Mouse (Mus musculus) liver, adult 2 months (tissue): ENCODE measurements around the gene Klhl8. TPM values are rescaled to one million over a fixed set of nuclear protein-coding genes. Genes with fewer than 3 reads are reported as not detected.

Experiments used
- DNase-seq: peaks from one replicate; pipeline ENCODE4 v3.0.0-alpha.2; 2011; ENCODE audit warnings: low read depth, low spot score; ENCODE audit errors: extremely low read depth
- H3K27ac ChIP-seq: fragments of 200-500 bp; replicated peaks from 2 replicates; pipeline ENCODE4 v1.5.1; 2012; ENCODE audit warnings: low read depth, mild to moderate bottlenecking, control low read depth, inconsistent platforms, low read length; ENCODE audit not compliant: insufficient read depth
- H3K27me3 ChIP-seq: fragments of 200-500 bp; 2 replicates; pipeline ENCODE4 v1.6.1; 2012; ENCODE audit warnings: mild to moderate bottlenecking, moderate library complexity, low read length, inconsistent platforms; ENCODE audit not compliant: control insufficient read depth, insufficient read depth
- H3K36me3 ChIP-seq: fragments of 200-500 bp; 2 replicates; pipeline ENCODE4 v1.6.1; 2012; ENCODE audit warnings: low read length, inconsistent platforms; ENCODE audit not compliant: control insufficient read depth, insufficient read depth
- H3K4me1 ChIP-seq: fragments of 200-500 bp; 2 replicates; pipeline ENCODE4 v1.6.1; 2011; ENCODE audit warnings: low read length; ENCODE audit not compliant: control insufficient read depth, insufficient read depth
- H3K4me3 ChIP-seq: fragments of 200-500 bp; 2 replicates; pipeline ENCODE4 v1.5.1; 2011; ENCODE audit warnings: low read depth, mild to moderate bottlenecking, control low read depth, low read length, moderate library complexity; ENCODE audit not compliant: insufficient read depth
- H3K79me2 ChIP-seq: fragments of 200-500 bp; 2 replicates; pipeline ENCODE4 v1.6.1; 2012; ENCODE audit warnings: inconsistent platforms, mild to moderate bottlenecking, low read length, moderate library complexity; ENCODE audit not compliant: control insufficient read depth, insufficient read depth
- H3K9ac ChIP-seq: fragments of 200-500 bp; 2 replicates; pipeline ENCODE4 v1.6.1; 2012; ENCODE audit warnings: low read depth, mild to moderate bottlenecking, control low read depth, inconsistent platforms, low read length
- CTCF ChIP-seq: fragments of 200-500 bp; IDR thresholded peaks from 2 replicates; pipeline ENCODE4 v1.5.1; 2011; ENCODE audit warnings: low read depth, low read length, control low read depth
- POLR2A ChIP-seq: fragments of 200-500 bp; IDR thresholded peaks from 2 replicates; pipeline ENCODE4 v1.6.1; 2011; ENCODE audit warnings: low read length, control low read depth; ENCODE audit not compliant: insufficient read depth; ENCODE audit errors: extremely low read depth
- WGBS: fragments of 180-500 bp; shearing (Covaris S2); methylation state at CpG from one replicate; pipeline ENCODE4 v1.1.7; 2018; 5-methylcytosine and 5-hydroxymethylcytosine counted together
- polyA plus RNA-seq: library from polyadenylated mRNA; depleted of rRNA; stranded (reverse); fragments of >200 nt; gene quantifications from 2 replicates; pipeline ENCODE4 v1.2.3, GENCODE M21; 2012
- total RNA-seq: library from RNA; depleted of rRNA; stranded (reverse); fragments of >200 nt; gene quantifications from 2 replicates; pipeline ENCODE4 v1.2.3, GENCODE M21; 2014

Klhl8 gene
- total and polyA plus RNA-seq, 2 experiments: 1.3 to 2.6 TPM

DNA sequence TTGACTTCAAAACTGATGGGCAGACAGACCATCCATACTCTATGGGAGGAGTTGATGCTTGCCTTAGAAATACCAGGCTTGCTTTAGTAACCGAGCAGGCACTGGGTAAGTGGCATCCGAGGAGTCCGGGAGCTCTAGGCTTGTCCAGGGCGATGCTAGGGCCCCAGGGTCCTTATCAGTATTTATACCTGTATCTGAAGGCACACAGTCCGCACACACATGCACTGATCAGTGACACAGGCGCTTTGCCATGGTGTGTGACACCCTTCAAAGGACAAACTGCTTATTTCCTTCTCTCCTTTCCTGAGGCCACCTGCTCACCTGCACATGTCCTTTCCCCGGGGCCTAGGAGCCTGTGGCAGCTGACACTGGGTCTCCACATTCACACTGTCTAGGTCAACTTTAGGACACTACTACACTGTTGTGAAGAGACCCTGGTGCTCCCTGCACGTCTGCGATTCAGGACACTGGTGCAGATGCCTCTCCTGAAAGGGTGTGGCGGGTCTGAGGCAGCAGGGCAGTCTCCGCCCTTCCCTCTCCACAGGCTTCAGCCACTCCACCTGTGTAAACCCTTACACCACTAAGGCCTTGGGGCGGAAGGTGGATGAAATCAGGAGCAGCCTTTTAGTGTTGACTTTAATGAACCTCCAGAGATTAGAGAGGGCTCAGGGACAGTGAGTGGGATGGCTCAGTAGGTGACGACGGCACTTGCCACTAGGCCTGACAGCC lies 55.4 kb downstream of the Klhl8 start:
- no peak for TF ChIP-seq POLR2A
- no peak for DNase-seq
- Histone ChIP-seq H3K27ac (no peak overlapping the region), H3K79me2 (no peaks in the 10 kb centered on the region), H3K4me3 (no peak overlapping the region), H3K4me1 (peaks cover 4% of the 10 kb centered on the region; the same call in 1 of the 2 replicates), H3K9ac (no peak overlapping the region), H3K36me3 (peaks cover 13% of the 10 kb centered on the region; the same call in 1 of the 2 replicates), H3K27me3 (no peaks in the 10 kb centered on the region)
- WGBS: 83% methylated on average over 14 of the region's 14 CpGs

DNA sequence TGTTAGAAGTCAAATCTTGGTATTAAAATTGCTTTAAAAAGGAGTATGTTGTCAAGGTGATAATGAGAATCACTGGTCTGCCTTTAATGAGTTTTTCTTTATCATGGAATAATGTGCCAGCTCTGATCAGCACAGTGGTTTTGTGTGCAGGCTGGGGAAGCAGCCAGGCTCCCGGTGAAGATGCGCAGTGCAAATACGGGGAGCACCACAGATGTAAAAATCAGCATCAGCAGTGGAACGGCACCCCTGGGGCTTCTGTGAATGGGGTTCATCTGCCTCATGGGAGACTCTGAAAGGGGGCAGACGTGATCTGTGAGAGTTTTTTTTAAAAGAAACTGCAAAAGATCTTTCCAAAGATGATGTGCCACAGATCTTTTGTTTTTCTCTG lies 56.3 kb downstream of the Klhl8 start:
- no peak for DNase-seq
- no peak overlapping the region for H3K27ac ChIP-seq
- no peak overlapping the region for H3K4me3 ChIP-seq
- WGBS: 91% methylated on average over 5 of the region's 5 CpGs
- H3K79me2 ChIP-seq: no peaks in the 10 kb centered on the region
- H3K27me3 ChIP-seq: no peaks in the 10 kb centered on the region
- peaks cover 16% of the 10 kb centered on the region; the same call in 1 of the 2 replicates for H3K36me3 ChIP-seq
- TF ChIP-seq POLR2A (no peak), CTCF (no peak)
- no peak overlapping the region for H3K9ac ChIP-seq
- H3K4me1 ChIP-seq: peaks cover 4% of the 10 kb centered on the region; the same call in 1 of the 2 replicates

DNA sequence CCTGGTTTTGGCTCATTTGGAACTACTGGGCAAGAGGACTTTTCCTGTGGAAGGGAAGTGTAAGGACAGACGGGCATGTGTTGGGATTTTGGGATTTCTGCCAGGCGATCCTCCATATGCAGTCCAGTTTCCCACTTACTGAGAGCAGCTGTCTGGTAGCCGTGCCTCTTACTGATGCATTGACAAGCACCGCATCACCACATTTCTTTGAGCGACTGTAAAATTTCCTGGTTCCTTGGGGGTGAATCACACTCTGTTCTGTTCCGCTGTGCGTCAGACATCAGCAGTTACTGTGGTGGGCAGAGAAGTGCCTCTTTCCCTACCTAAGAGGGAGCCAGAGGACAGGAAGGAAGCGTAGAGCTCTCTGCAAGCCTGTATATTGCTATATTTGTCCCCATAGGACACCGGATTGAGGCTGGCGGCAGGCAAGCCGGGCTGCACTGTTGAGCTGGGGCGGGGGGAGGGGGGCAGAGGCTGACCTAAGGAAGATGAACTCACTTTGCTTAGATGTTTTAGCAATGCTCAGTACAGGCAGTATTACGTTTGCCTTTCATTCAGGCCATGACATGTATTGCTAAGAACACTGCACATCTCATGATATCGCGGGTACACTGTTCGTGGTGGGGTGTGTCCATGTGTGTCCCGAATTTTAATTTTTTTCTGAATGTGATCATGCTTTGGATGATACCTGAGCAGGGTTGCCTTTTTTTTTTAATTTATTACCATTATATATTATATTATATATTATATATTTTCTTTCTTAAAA lies 56.8 kb downstream of the Klhl8 start:
- Histone ChIP-seq H3K4me1 (peaks cover 4% of the 10 kb centered on the region; the same call in 1 of the 2 replicates), H3K79me2 (no peaks in the 10 kb centered on the region), H3K4me3 (no peak overlapping the region), H3K36me3 (peaks cover 19% of the 10 kb centered on the region; the same call in 1 of the 2 replicates), H3K27me3 (no peaks in the 10 kb centered on the region), H3K27ac (no peak overlapping the region), H3K9ac (no peak overlapping the region)
- TF ChIP-seq CTCF (no peak), POLR2A (no peak)
- WGBS: 84% methylated on average over 17 of the region's 17 CpGs
- DNase-seq: no peak

DNA sequence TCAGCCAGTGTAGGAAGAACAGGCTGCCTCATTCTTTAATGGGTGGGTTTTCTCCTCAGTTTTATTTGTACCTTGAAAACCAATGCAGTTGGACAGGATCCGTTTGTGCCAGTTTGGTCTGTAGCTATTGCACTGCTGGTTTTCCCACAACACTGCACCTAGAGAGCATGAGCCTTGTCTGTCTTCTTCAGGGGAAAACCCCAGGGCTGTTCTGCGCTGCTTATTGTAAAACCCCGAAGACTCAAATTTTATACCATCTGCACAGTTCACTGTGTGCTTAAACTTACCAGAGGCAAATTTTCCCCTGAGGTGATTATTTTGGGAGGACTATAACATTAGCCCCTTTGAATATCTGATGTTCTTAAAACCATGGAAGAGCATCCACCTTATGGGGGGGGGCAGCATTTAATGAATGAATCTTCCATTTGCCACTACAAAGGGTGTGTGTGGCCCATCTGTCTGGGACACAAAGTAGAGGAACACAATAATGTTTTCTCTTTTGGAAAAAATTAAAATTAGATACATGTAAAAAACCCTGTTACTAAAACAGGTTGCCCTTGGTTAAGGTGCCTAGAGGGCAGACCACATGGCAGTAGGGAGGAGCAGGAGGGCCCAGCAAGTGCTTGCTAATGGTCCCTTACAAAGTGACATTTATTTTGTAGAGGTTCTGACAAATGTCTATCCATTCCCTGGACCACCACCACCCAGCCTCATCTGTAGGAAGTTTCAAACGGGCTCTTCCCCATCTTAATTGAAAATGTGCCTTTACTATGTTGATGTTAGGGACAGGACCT lies 58.1 kb downstream of the Klhl8 start:
- no peak for DNase-seq
- H3K9ac ChIP-seq: no peak overlapping the region
- H3K27ac ChIP-seq: no peak overlapping the region
- WGBS: 92% methylated on average over 4 of the region's 4 CpGs
- peaks cover 19% of the 10 kb centered on the region for H3K36me3 ChIP-seq
- no peak overlapping the region for H3K4me3 ChIP-seq
- H3K4me1 ChIP-seq: peaks cover 12% of the 10 kb centered on the region
- no peaks in the 10 kb centered on the region for H3K79me2 ChIP-seq
- no peak for TF ChIP-seq CTCF
- TF ChIP-seq POLR2A: no peak
- H3K27me3 ChIP-seq: no peaks in the 10 kb centered on the region

DNA sequence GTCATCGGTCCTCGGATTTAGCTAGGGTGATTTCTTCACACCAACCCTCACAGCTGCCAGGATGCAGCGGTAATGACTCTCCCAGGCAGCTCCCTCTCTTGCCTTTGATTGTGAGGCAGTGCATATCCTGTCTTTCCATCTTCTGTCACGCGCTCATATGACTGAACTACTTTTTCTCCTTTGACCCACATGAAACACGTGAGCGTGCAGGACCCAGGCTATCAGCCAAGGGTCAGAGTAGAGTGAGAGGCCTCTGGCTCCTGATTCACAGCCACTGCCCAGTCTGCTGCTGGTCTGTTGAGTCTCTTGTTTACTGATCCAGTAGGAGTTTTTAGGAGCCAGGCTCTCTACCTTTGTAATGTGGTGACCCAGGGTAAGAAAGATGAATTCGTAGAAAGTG lies 62.5 kb downstream of the Klhl8 start:
- H3K27me3 ChIP-seq: no peaks in the 10 kb centered on the region

More for the DNA sequence above, 62.5 kb downstream of the Klhl8 start:
- H3K9ac ChIP-seq: no peak overlapping the region
- 10% methylated on average over 8 of the region's 8 CpGs for WGBS
- peak; percentile 97 for DNase-seq
- H3K4me1 ChIP-seq: peaks cover 12% of the 10 kb centered on the region
- H3K4me3 ChIP-seq: no peak overlapping the region
- TF ChIP-seq CTCF (no peak), POLR2A (no peak)
- H3K36me3 ChIP-seq: peaks cover 46% of the 10 kb centered on the region
- no peaks in the 10 kb centered on the region for H3K79me2 ChIP-seq
- peak overlapping the region; percentile 64 for H3K27ac ChIP-seq
